Mouse (Mus musculus) embryonic facial prominence, embryonic 13.5 days (tissue): Measurements from ENCODE around the gene Efna3. TPM values are rescaled to one million over a fixed set of nuclear protein-coding genes. Genes with fewer than 3 reads are reported as not detected.
A peak's percentile ranks its signal among the peaks of the same experiment; 100 is the strongest.

Source experiments
- ATAC-seq: fragments of 200-750 bp; cut with Nextera tagmentation; 2 replicates; pipeline ENCODE4 v1.8.0; 2017; ENCODE audit warnings: low read depth; ENCODE audit not compliant: insufficient number of reproducible peaks, insufficient read depth, low FRiP score, low TSS enrichment
- H3K27ac ChIP-seq: fragments of 300-500 bp; sonication (generic); 2 replicates; pipeline ENCODE4 v1.5.1; 2015; ENCODE audit warnings: moderate library complexity, mild to moderate bottlenecking, inconsistent platforms
- H3K27me3 ChIP-seq: fragments of 300-500 bp; sonication (generic); 2 replicates; pipeline ENCODE4 v1.6.1; 2015; ENCODE audit warnings: mild to moderate bottlenecking, inconsistent platforms
- H3K36me3 ChIP-seq: fragments of 300-500 bp; sonication (generic); 2 replicates; pipeline ENCODE4 v1.6.1; 2015; ENCODE audit warnings: mild to moderate bottlenecking, inconsistent platforms
- H3K4me1 ChIP-seq: fragments of 300-500 bp; sonication (generic); 2 replicates; pipeline ENCODE4 v1.6.1; 2015; ENCODE audit warnings: inconsistent platforms
- H3K4me2 ChIP-seq: fragments of 300-500 bp; sonication (generic); 2 replicates; pipeline ENCODE4 v1.6.1; 2015; ENCODE audit warnings: moderate library complexity, mild to moderate bottlenecking, inconsistent platforms
- H3K4me3 ChIP-seq: fragments of 300-500 bp; sonication (generic); 2 replicates; pipeline ENCODE4 v1.5.1; 2015; ENCODE audit warnings: mild to moderate bottlenecking, inconsistent platforms
- H3K9ac ChIP-seq: fragments of 300-500 bp; sonication (generic); 2 replicates; pipeline ENCODE4 v1.6.1; 2015; ENCODE audit warnings: mild to moderate bottlenecking, inconsistent platforms
- H3K9me3 ChIP-seq: fragments of 300-500 bp; sonication (generic); 2 replicates; pipeline ENCODE4 v1.6.1; 2016; ENCODE audit warnings: inconsistent platforms
- WGBS: fragments of 180-500 bp; shearing (Covaris S2); methylation state at CpG from one replicate; pipeline ENCODE4 v1.1.7; 2015; ENCODE audit warnings: mixed read lengths; 5-methylcytosine and 5-hydroxymethylcytosine counted together
- polyA plus RNA-seq: library from polyadenylated mRNA; unstranded; fragments of >200 nt; fragmentation: Nextera tagmentation; extraction: Ambion mirVana; gene quantifications from 2 replicates; pipeline ENCODE4 v1.2.1, GENCODE M21; 2015

The Efna3 gene
- polyA plus RNA-seq, 1 experiment from 2014 or later, result 22.6 TPM

DNA sequence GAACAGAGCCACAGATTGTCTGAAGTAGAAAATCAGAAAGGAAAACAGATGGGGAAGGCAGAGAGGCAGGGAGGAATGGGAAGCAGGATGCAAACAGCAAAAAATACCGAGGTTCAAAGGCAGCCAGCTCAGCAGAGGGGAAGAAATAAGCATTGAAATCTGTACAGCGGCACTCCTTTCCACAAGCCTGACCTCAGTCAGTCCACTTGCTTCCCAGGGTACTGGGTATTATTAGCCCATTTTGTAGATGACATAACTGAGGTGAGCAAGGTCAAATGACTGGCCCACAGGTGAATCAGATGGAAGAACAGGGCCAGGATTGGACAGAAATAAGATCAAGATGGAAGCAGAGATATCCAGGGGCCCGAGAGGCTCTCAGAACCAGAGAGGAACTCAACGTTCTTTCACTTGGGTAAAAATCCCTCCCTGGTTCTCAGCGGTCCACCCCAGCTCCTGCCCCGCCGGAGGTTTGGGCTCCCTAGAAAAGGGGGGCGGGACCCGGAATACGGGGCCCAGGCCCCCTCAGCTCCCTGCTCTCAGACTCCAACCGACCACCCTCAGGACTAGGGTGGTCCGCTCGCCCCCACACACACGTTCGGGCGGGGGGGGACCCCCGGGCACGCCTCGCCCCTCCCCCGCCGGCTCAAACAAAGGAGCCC lies 14.4 kb upstream of the Efna3 start:
- Histone ChIP-seq H3K27me3 (no peaks in the 10 kb centered on the region), H3K27ac (peak overlapping the region; percentile 95), H3K9ac (peak overlapping the region; percentile 94), H3K4me3 (peak overlapping the region; percentile 94), H3K9me3 (no peaks in the 10 kb centered on the region), H3K4me2 (peak overlapping the region; percentile 75), H3K4me1 (peaks cover 68% of the 10 kb centered on the region), H3K36me3 (peaks cover 43% of the 10 kb centered on the region)
- no peak; the same call in 1 of the 2 replicates for ATAC-seq
- under 1% methylated on average over 21 of the region's 21 CpGs for WGBS

- Histone ChIP-seq H3K4me3 (peak overlapping the region; percentile 94), H3K27me3 (no peaks in the 10 kb centered on the region), H3K9ac (peak overlapping the region; percentile 94), H3K4me1 (peaks cover 73% of the 10 kb centered on the region), H3K36me3 (peaks cover 37% of the 10 kb centered on the region), H3K27ac (peak overlapping the region; percentile 95), H3K9me3 (no peaks in the 10 kb centered on the region), H3K4me2 (peak overlapping the region; percentile 75)
- 16% methylated on average over 6 of the region's 6 CpGs for WGBS
- no peak for ATAC-seq
Observed at GRCm38 (mm10) chr3:89336529-89336928, 13.8 kb upstream of the Efna3 start.

- peak overlapping the region; percentile 0; the same call in 1 of the 2 replicates for H3K27ac ChIP-seq
- ATAC-seq, result no peak
- H3K4me3 ChIP-seq, result no peak overlapping the region
- peaks cover 31% of the 10 kb centered on the region for H3K36me3 ChIP-seq
- H3K27me3 ChIP-seq, result no peaks in the 10 kb centered on the region
- WGBS, result 71% methylated on average over 11 of the region's 11 CpGs
- H3K4me1 ChIP-seq, result peaks cover 56% of the 10 kb centered on the region
- H3K9ac ChIP-seq, result no peak overlapping the region
- no peaks in the 10 kb centered on the region for H3K9me3 ChIP-seq
- H3K4me2 ChIP-seq, result no peak overlapping the region
Observed at GRCm38 (mm10) chr3:89333053-89333452, 10.3 kb upstream of the Efna3 start.

- Histone ChIP-seq H3K4me3 (no peak overlapping the region), H3K4me1 (peaks cover 60% of the 10 kb centered on the region), H3K9me3 (no peaks in the 10 kb centered on the region), H3K27me3 (0 out of 2 replicates have a peak, but pooled peaks cover 2% of the 10 kb centered on the region), H3K27ac (peak overlapping the region; percentile 0; the same call in 1 of the 2 replicates), H3K4me2 (no peak overlapping the region), H3K36me3 (peaks cover 31% of the 10 kb centered on the region), H3K9ac (no peak overlapping the region)
- WGBS, result 54% methylated on average over 12 of the region's 12 CpGs
- ATAC-seq, result no peak
Observed at GRCm38 (mm10) chr3:89332476-89332875, 9.7 kb upstream of the Efna3 start.

DNA sequence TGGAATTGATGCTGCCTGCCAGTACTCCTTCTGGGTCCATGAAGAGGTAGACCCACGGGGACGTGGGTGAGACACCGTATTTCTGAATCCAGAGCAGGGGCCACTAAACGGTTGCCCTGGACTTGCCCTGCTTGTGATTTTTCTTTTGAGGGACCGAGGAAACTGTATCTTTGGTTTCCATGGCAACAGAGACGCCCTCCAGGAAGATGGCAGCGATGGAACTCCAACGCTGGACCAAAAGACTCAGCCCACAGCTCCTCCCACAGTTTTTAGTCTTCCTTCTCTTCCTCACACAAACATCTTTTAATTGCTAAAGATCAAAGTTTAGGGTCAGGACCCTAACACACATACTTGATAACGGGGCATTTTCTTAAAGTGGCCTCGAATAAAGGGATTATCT lies 9.2 kb upstream of the Efna3 start:
- Histone ChIP-seq H3K4me1 (peaks cover 61% of the 10 kb centered on the region), H3K27ac (no peak overlapping the region), H3K36me3 (peaks cover 31% of the 10 kb centered on the region), H3K27me3 (0 out of 2 replicates have a peak, but pooled peaks cover 2% of the 10 kb centered on the region), H3K4me2 (no peak overlapping the region), H3K9me3 (no peaks in the 10 kb centered on the region), H3K9ac (no peak overlapping the region), H3K4me3 (no peak overlapping the region)
- no peak for ATAC-seq
- WGBS, result 33% methylated on average over 10 of the region's 10 CpGs

GRCm38 (mm10) chr3:89331561-89331960 lies 8.8 kb upstream of the Efna3 start:
- Histone ChIP-seq H3K27me3 (0 out of 2 replicates have a peak, but pooled peaks cover 2% of the 10 kb centered on the region), H3K4me2 (no peak overlapping the region), H3K36me3 (peaks cover 31% of the 10 kb centered on the region), H3K4me3 (no peak overlapping the region), H3K9me3 (no peaks in the 10 kb centered on the region), H3K4me1 (peaks cover 57% of the 10 kb centered on the region), H3K27ac (no peak overlapping the region), H3K9ac (no peak overlapping the region)
- 54% methylated on average over 13 of the region's 13 CpGs for whole genome bisulfite sequencing
- no peak for ATAC-seq

- Histone ChIP-seq H3K9ac (no peak overlapping the region), H3K27ac (no peak overlapping the region), H3K27me3 (0 out of 2 replicates have a peak, but pooled peaks cover 2% of the 10 kb centered on the region), H3K36me3 (peaks cover 31% of the 10 kb centered on the region), H3K4me1 (peaks cover 51% of the 10 kb centered on the region), H3K4me2 (no peak overlapping the region), H3K4me3 (no peak overlapping the region), H3K9me3 (no peaks in the 10 kb centered on the region)
- 24% methylated on average over 10 of the region's 10 CpGs for whole genome bisulfite sequencing
- no peak for ATAC-seq
Observed at GRCm38 (mm10) chr3:89330948-89331347, 8.2 kb upstream of the Efna3 start.

DNA sequence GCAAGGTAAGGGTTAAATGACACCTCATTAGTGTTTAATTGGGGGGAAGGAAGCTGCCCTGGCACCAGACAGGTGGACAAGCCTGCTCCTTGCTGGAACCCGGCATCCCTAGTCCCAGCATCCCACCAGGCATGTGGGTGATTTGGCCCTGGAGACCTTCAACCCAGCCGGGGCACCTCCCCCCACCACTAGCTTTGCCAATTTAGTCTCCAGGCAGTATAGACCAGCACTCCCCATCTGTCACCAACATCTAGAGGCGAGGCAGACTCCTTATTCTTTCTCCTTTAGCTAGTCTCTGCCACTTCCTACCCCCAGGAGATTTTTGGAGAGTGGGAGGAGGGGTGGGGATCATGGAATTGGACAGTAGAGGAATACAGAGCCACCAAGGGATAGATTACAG lies 7.6 kb upstream of the Efna3 start:
- Histone ChIP-seq H3K4me3 (no peak overlapping the region), H3K9ac (no peak overlapping the region), H3K4me2 (no peak overlapping the region), H3K36me3 (peaks cover 31% of the 10 kb centered on the region), H3K4me1 (peaks cover 45% of the 10 kb centered on the region), H3K27me3 (0 out of 2 replicates have a peak, but pooled peaks cover 2% of the 10 kb centered on the region), H3K27ac (no peak overlapping the region), H3K9me3 (no peaks in the 10 kb centered on the region)
- ATAC-seq, result no peak
- WGBS, result 60% methylated on average over 3 of the region's 3 CpGs

DNA sequence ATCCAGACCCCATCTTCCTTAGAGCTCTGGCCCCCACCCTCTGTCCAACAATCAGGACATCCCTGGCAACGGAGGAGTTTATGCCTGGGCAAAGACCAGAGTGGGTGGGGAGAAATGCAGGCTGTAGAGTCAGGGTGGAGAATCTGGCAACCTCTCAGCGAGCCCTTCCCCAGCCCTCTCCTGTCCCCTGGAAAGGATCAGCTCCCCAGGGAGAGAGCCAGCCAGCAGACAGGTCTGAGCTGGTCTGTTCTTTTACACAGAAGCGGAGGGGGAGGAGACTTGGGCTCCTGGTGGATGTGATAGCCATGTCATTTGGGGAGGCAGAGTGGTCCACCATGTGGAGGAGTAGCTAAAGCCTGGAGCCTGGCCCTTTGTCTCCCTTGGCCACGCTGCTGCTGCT lies 5.9 kb upstream of the Efna3 start:
- Histone ChIP-seq H3K27ac (peak overlapping the region; percentile 33; the same call in 1 of the 2 replicates), H3K9me3 (no peaks in the 10 kb centered on the region), H3K36me3 (peaks cover 14% of the 10 kb centered on the region), H3K9ac (no peak overlapping the region), H3K27me3 (0 out of 2 replicates have a peak, but pooled peaks cover 2% of the 10 kb centered on the region), H3K4me2 (no peak overlapping the region), H3K4me3 (no peak overlapping the region), H3K4me1 (peaks cover 32% of the 10 kb centered on the region)
- WGBS, result 17% methylated on average over 4 of the region's 4 CpGs
- ATAC-seq, result 0 out of 2 replicates have a peak, but pooled peaks have one; percentile 24

DNA sequence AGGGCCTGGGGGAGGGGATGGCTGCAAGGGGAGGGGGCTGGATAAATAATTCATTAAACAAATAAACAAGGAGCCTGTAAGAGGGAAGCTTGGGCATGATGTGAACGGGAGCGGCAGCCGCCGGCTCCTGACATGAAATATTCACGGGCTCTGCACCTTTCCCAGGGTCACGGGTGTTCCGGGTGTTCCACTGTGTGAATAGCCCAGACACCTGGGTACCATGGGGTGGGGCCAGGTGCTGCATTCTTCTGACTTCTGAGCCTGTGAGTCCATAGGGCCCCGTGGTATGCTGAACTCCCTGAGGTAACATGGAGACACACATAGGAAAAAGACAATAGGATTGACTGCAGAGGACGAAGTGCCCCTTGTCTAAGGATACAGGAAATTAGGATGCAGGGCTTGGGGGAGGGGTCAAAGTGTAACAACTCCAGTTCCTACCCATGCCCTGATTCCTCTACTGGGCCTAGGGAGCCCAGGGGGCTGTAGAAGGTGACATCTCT lies 4.7 kb upstream of the Efna3 start:
- Histone ChIP-seq H3K9me3 (no peaks in the 10 kb centered on the region), H3K4me1 (peaks cover 24% of the 10 kb centered on the region), H3K36me3 (peaks cover 2% of the 10 kb centered on the region; the same call in 1 of the 2 replicates), H3K27ac (no peak overlapping the region), H3K9ac (no peak overlapping the region), H3K4me2 (no peak overlapping the region), H3K4me3 (no peak overlapping the region), H3K27me3 (0 out of 2 replicates have a peak, but pooled peaks cover 2% of the 10 kb centered on the region)
- no peak for ATAC-seq
- WGBS, result 45% methylated on average over 9 of the region's 9 CpGs

GRCm38 (mm10) chr3:89325882-89326281 lies 3.1 kb upstream of the Efna3 start:
- Histone ChIP-seq H3K27ac (no peak overlapping the region), H3K27me3 (peaks cover 12% of the 10 kb centered on the region), H3K9me3 (no peaks in the 10 kb centered on the region), H3K4me3 (no peak overlapping the region), H3K4me1 (peaks cover 23% of the 10 kb centered on the region), H3K36me3 (no peaks in the 10 kb centered on the region), H3K4me2 (no peak overlapping the region), H3K9ac (no peak overlapping the region)
- no peak for ATAC-seq
- WGBS, result 91% methylated on average over 8 of the region's 8 CpGs

GRCm38 (mm10) chr3:89322131-89322500 lies 649 bp downstream of the Efna3 start:
- H3K36me3 ChIP-seq, result no peaks in the 10 kb centered on the region
- 0% methylated on average over 14 of the region's 14 CpGs for WGBS
- no peaks in the 10 kb centered on the region for H3K9me3 ChIP-seq
- peaks cover 46% of the 10 kb centered on the region for H3K27me3 ChIP-seq
- H3K27ac ChIP-seq, result peak overlapping the region; percentile 44; the same call in 1 of the 2 replicates
- H3K4me1 ChIP-seq, result peaks cover 49% of the 10 kb centered on the region
- no peak for ATAC-seq
- H3K4me2 ChIP-seq, result peak overlapping the region; percentile 92
- H3K9ac ChIP-seq, result peak overlapping the region; percentile 77
- H3K4me3 ChIP-seq, result peak overlapping the region; percentile 72
